Mouse (Mus musculus): ENCODE data around the gene Uts2b. TPM values are rescaled to one million over a fixed set of nuclear protein-coding genes. Genes with fewer than 3 reads are reported as not detected.

Gene Uts2b
- polyA plus RNA-seq, 1 experiment = not detected

DNA sequence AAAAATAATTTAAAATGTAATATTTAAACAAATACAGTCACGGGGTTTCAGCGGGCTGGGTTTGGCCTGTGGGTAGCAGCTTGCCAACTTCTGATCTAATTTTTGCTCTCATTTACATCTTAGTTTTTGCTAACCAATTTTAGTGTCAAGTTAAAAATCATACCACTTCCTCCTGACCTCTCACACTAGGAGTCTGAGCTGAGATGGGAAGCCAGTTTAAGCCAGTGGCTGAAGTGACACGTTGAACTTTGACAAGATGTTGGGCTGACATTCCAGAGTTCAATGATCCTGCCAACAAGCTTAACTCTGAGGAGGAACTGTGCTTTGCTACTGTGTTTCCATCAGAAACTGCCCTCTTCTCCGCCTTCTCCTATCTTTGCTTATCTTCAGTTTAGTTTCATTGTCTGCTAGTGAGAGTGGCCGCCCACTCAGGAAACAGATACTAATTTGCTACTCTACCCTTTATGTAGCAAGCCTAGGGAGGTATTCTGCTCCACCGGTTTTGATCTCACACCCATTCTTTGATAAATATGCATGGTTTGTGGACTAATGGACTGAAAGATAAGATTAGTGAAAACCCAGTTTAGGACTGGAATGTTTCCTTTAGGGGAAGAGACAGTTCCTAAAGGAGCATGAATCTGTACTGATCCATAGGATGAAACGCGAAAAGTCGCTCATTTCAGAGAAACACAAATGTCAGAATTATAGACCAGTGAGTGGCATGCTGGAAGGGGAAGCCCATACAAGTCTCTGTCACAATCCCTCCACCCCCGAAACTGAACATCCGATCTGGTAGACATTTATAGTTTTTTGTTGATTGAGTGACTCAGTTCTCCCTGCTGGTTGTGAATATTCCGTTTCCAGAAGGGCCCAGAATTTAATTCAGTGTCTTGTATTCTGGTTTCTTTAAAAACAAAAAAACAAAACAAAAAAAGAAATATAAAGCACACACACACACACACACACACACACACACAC is 17.9 kb upstream of the Uts2b start:
- DNase-seq = peak; percentile 88
- Histone ChIP-seq H3K27me3 (replicated peaks; ENCODE audit: control insufficient read depth, insufficient read depth, low read length) (no peaks in the 10 kb centered on the region), H3K4me3 (ENCODE audit: insufficient read depth, low read depth, low read length) (no peak overlapping the region; the same call in 1 of the 2 replicates), H3K27ac (ENCODE audit: insufficient read depth, low read depth, low read length) (peak overlapping the region; percentile 92), H3K4me1 (ENCODE audit: control insufficient read depth, insufficient read depth, low read length) (peaks cover 14% of the 10 kb centered on the region; the same call in 1 of the 2 replicates), H3K36me3 (ENCODE audit: control insufficient read depth, insufficient read depth, low read length) (no peaks in the 10 kb centered on the region)
- WGBS = 19% methylated on average over 12 of the region's 12 CpGs
- TF ChIP-seq POLR2A (IDR thresholded peaks at IDR 0.05; ENCODE audit: low read depth, low read length) = no peak
- TF ChIP-seq CTCF (conservative IDR thresholded peaks at IDR 0.05; ENCODE audit: insufficient read depth, insufficient read length, low read depth, low read length) = no peak

- TF ChIP-seq CTCF (conservative IDR thresholded peaks at IDR 0.05; ENCODE audit: insufficient read depth, insufficient read length, low read depth, low read length) = no peak
- no peak for TF ChIP-seq POLR2A (IDR thresholded peaks at IDR 0.05; ENCODE audit: low read depth, low read length)
- H3K27ac ChIP-seq (ENCODE audit: insufficient read depth, low read depth, low read length) = peak overlapping the region; percentile 55; the same call in 1 of the 2 replicates
- peaks cover 14% of the 10 kb centered on the region; the same call in 1 of the 2 replicates for H3K4me1 ChIP-seq (ENCODE audit: control insufficient read depth, insufficient read depth, low read length)
- WGBS = 49% methylated on average over 4 of the region's 4 CpGs
- no peaks in the 10 kb centered on the region for H3K27me3 ChIP-seq (replicated peaks; ENCODE audit: control insufficient read depth, insufficient read depth, low read length)
- no peaks in the 10 kb centered on the region for H3K36me3 ChIP-seq (ENCODE audit: control insufficient read depth, insufficient read depth, low read length)
- no peak overlapping the region for H3K4me3 ChIP-seq (ENCODE audit: insufficient read depth, low read depth, low read length)
- DNase-seq = no peak
Observed at GRCm38 (mm10) chr16:27386850-27387407, 16.9 kb upstream of the Uts2b start.

DNA sequence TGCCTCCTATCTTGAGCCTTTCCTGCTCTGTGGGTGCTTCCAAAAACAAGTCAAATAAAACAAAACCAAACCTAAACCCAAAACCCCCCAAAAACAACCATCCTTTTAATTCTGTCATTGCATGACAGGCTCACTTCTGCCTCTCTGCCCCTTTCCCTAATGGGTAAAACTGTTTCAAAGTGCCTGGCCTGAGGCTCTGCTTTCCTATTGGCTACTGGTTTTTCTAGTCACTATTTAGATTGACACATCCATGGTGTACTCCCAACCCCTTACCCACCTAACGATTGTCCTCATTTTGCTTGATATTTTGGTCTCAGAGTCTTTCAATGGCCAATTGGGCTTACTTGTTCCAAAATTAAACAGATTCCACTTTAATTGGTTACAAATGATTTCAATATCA is 15.6 kb upstream of the Uts2b start:
- Histone ChIP-seq H3K4me3 (ENCODE audit: insufficient read depth, low read depth, low read length) (no peak overlapping the region), H3K4me1 (ENCODE audit: control insufficient read depth, insufficient read depth, low read length) (peaks cover 11% of the 10 kb centered on the region; the same call in 1 of the 2 replicates), H3K27me3 (replicated peaks; ENCODE audit: control insufficient read depth, insufficient read depth, low read length) (no peaks in the 10 kb centered on the region), H3K36me3 (ENCODE audit: control insufficient read depth, insufficient read depth, low read length) (no peaks in the 10 kb centered on the region), H3K27ac (ENCODE audit: insufficient read depth, low read depth, low read length) (no peak overlapping the region)
- no peak for DNase-seq
- WGBS = 84% methylated on average over 1 of the region's 1 CpGs
- no peak for TF ChIP-seq POLR2A (IDR thresholded peaks at IDR 0.05; ENCODE audit: low read depth, low read length)
- TF ChIP-seq CTCF (conservative IDR thresholded peaks at IDR 0.05; ENCODE audit: insufficient read depth, insufficient read length, low read depth, low read length) = no peak

DNA sequence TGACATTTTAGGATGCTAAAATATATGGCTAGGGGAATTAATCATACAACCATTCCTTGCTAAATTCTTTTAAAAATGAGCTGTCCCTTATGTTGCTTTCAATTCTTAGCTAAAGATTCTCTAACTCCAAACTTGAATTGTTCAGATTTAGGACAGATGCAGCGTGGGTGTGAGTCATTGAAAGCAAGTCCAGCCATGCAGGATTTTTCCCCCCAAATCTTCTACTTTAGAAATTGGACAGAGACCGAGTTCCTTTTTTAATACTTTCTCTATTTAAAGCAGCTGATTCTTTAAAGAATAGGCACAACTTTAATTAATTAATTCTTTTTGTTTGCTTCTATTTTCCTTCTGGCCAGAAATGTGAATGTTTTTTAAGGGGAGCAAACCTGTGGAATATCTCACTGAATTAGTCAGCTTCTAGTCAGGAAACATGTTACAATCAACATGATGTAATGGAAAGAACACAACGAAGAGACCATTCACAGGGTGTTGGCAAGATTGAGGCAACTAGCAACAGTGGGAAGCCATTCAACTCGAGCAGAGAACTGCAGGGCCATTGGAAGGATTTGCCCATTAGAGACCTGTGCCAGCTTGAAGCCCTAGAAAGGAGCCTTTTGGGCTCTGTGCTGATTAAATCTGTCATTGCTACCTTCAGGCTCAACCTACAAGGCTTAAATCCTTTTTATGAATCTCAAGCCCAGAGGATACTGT is 15.0 kb upstream of the Uts2b start:
- no peaks in the 10 kb centered on the region for H3K36me3 ChIP-seq (ENCODE audit: control insufficient read depth, insufficient read depth, low read length)
- no peak overlapping the region for H3K4me3 ChIP-seq (ENCODE audit: insufficient read depth, low read depth, low read length)
- no peak for DNase-seq
- WGBS = 73% methylated on average over 4 of the region's 4 CpGs
- H3K4me1 ChIP-seq (ENCODE audit: control insufficient read depth, insufficient read depth, low read length) = peaks cover 7% of the 10 kb centered on the region; the same call in 1 of the 2 replicates
- no peak overlapping the region for H3K27ac ChIP-seq (ENCODE audit: insufficient read depth, low read depth, low read length)
- TF ChIP-seq CTCF (conservative IDR thresholded peaks at IDR 0.05; ENCODE audit: insufficient read depth, insufficient read length, low read depth, low read length) (no peak), POLR2A (IDR thresholded peaks at IDR 0.05; ENCODE audit: low read depth, low read length) (no peak)
- no peaks in the 10 kb centered on the region for H3K27me3 ChIP-seq (replicated peaks; ENCODE audit: control insufficient read depth, insufficient read depth, low read length)

- H3K36me3 ChIP-seq (ENCODE audit: control insufficient read depth, insufficient read depth, low read length) = no peaks in the 10 kb centered on the region
- no peak overlapping the region for H3K27ac ChIP-seq (ENCODE audit: insufficient read depth, low read depth, low read length)
- DNase-seq = no peak
- H3K4me3 ChIP-seq (ENCODE audit: insufficient read depth, low read depth, low read length) = no peak overlapping the region
- TF ChIP-seq CTCF (conservative IDR thresholded peaks at IDR 0.05; ENCODE audit: insufficient read depth, insufficient read length, low read depth, low read length) (no peak), POLR2A (IDR thresholded peaks at IDR 0.05; ENCODE audit: low read depth, low read length) (no peak)
- WGBS = 81% methylated on average over 4 of the region's 4 CpGs
- no peaks in the 10 kb centered on the region; the same call in 1 of the 2 replicates for H3K4me1 ChIP-seq (ENCODE audit: control insufficient read depth, insufficient read depth, low read length)
- H3K27me3 ChIP-seq (replicated peaks; ENCODE audit: control insufficient read depth, insufficient read depth, low read length) = no peaks in the 10 kb centered on the region
Observed at GRCm38 (mm10) chr16:27382217-27382616, 12.2 kb upstream of the Uts2b start.

GRCm38 (mm10) chr16:27376556-27376955 is 6.5 kb upstream of the Uts2b start:
- H3K36me3 ChIP-seq (ENCODE audit: control insufficient read depth, insufficient read depth, low read length) = no peaks in the 10 kb centered on the region
- H3K4me1 ChIP-seq (ENCODE audit: control insufficient read depth, insufficient read depth, low read length) = peaks cover 9% of the 10 kb centered on the region; the same call in 1 of the 2 replicates
- no peaks in the 10 kb centered on the region for H3K27me3 ChIP-seq (replicated peaks; ENCODE audit: control insufficient read depth, insufficient read depth, low read length)
- TF ChIP-seq CTCF (conservative IDR thresholded peaks at IDR 0.05; ENCODE audit: insufficient read depth, insufficient read length, low read depth, low read length) (no peak), POLR2A (IDR thresholded peaks at IDR 0.05; ENCODE audit: low read depth, low read length) (no peak)
- DNase-seq = no peak
- no peak overlapping the region for H3K4me3 ChIP-seq (ENCODE audit: insufficient read depth, low read depth, low read length)
- H3K27ac ChIP-seq (ENCODE audit: insufficient read depth, low read depth, low read length) = no peak overlapping the region
